Mouse (Mus musculus) brown adipose tissue, adult 24 weeks (tissue): ENCODE results near the gene Ppara. TPM values are rescaled to one million over a fixed set of nuclear protein-coding genes. Genes with fewer than 3 reads are reported as not detected.

Experiments
- H3K27ac ChIP-seq: fragments of 200-500 bp; replicated peaks from 2 replicates; pipeline ENCODE4 v1.5.1; 2012; ENCODE audit warnings: low read depth, mild to moderate bottlenecking, low read length
- H3K4me1 ChIP-seq: fragments of 200-500 bp; 2 replicates; pipeline ENCODE4 v1.6.1; 2012; ENCODE audit warnings: low read length, mixed read lengths; ENCODE audit not compliant: control insufficient read depth, insufficient read depth, insufficient read length
- H3K4me3 ChIP-seq: fragments of 200-500 bp; 2 replicates; pipeline ENCODE4 v1.5.1; 2012; ENCODE audit warnings: low read depth, mild to moderate bottlenecking, low read length, moderate library complexity; ENCODE audit not compliant: insufficient read depth
- polyA plus RNA-seq: library from polyadenylated mRNA; stranded (reverse); fragments of >200 nt; gene quantifications from 2 replicates; pipeline ENCODE4 v1.2.4, GENCODE M21; 2012; ENCODE audit not compliant: missing spikeins, insufficient read depth, insufficient read length

Ppara gene
- polyA plus RNA-seq, 1 experiment = 108 TPM

- peak overlapping the region; percentile 92 for H3K27ac ChIP-seq
- peaks cover 5% of the 10 kb centered on the region; the same call in 1 of the 2 replicates for H3K4me1 ChIP-seq
- no peak overlapping the region for H3K4me3 ChIP-seq
These were observed 2.7 kb upstream of the Ppara start for GRCm38 (mm10) chr15:85731885-85732603.

- H3K4me1 ChIP-seq = peaks cover 5% of the 10 kb centered on the region; the same call in 1 of the 2 replicates
- H3K27ac ChIP-seq = peak overlapping the region; percentile 54; the same call in 1 of the 2 replicates
- H3K4me3 ChIP-seq = no peak overlapping the region
These were observed 2.2 kb upstream of the Ppara start for GRCm38 (mm10) chr15:85732604-85732968.

- Histone ChIP-seq H3K4me1 (peaks cover 5% of the 10 kb centered on the region; the same call in 1 of the 2 replicates), H3K4me3 (no peak overlapping the region), H3K27ac (peak overlapping the region; percentile 97)
These were observed 1.1 kb upstream of the Ppara start for GRCm38 (mm10) chr15:85733686-85734085.

- Histone ChIP-seq H3K27ac (peak overlapping the region; percentile 97), H3K4me3 (peak overlapping the region; percentile 77; the same call in 1 of the 2 replicates)
These were observed 635 bp upstream of the Ppara start for GRCm38 (mm10) chr15:85734148-85734547.

GRCm38 (mm10) chr15:85735063-85735835, 466 bp downstream of the Ppara start:
- Histone ChIP-seq H3K4me1 (peaks cover 2% of the 10 kb centered on the region; the same call in 1 of the 2 replicates), H3K4me3 (peak overlapping the region; percentile 77), H3K27ac (peak overlapping the region; percentile 99)

More at GRCm38 (mm10) chr15:85734148-85734547, 635 bp upstream of the Ppara start:
- H3K4me1 ChIP-seq = peaks cover 4% of the 10 kb centered on the region; the same call in 1 of the 2 replicates

- H3K27ac ChIP-seq = peak overlapping the region; percentile 99
- peak overlapping the region; percentile 77 for H3K4me3 ChIP-seq
- H3K4me1 ChIP-seq = peaks cover 2% of the 10 kb centered on the region; the same call in 1 of the 2 replicates
These were observed 1.0 kb downstream of the Ppara start for GRCm38 (mm10) chr15:85735836-85736190.

GRCm38 (mm10) chr15:85736506-85736905, 1.7 kb downstream of the Ppara start:
- peak overlapping the region; percentile 77 for H3K4me3 ChIP-seq
- H3K4me1 ChIP-seq = peaks cover 2% of the 10 kb centered on the region; the same call in 1 of the 2 replicates
- peak overlapping the region; percentile 99 for H3K27ac ChIP-seq

- H3K4me3 ChIP-seq = peak overlapping the region; percentile 72
- peak overlapping the region; percentile 98 for H3K27ac ChIP-seq
- H3K4me1 ChIP-seq = peaks cover 2% of the 10 kb centered on the region; the same call in 1 of the 2 replicates
These were observed 3.6 kb downstream of the Ppara start for GRCm38 (mm10) chr15:85738416-85738815.

GRCm38 (mm10) chr15:85738939-85739338, 4.2 kb downstream of the Ppara start:
- Histone ChIP-seq H3K4me3 (peak overlapping the region; percentile 66), H3K4me1 (no peaks in the 10 kb centered on the region), H3K27ac (peak overlapping the region; percentile 97)

- Histone ChIP-seq H3K4me1 (no peaks in the 10 kb centered on the region), H3K27ac (peak overlapping the region; percentile 82), H3K4me3 (peak overlapping the region; percentile 41)
These were observed 7.8 kb downstream of the Ppara start for GRCm38 (mm10) chr15:85742608-85743007.

- peak overlapping the region; percentile 82 for H3K27ac ChIP-seq
- H3K4me3 ChIP-seq = peak overlapping the region; percentile 41
- no peaks in the 10 kb centered on the region for H3K4me1 ChIP-seq
These were observed 9.2 kb downstream of the Ppara start for GRCm38 (mm10) chr15:85743946-85744345.

GRCm38 (mm10) chr15:85746178-85746577, 11.4 kb downstream of the Ppara start:
- Histone ChIP-seq H3K4me1 (no peaks in the 10 kb centered on the region), H3K27ac (peak overlapping the region; percentile 82), H3K4me3 (peak overlapping the region; percentile 37)

- H3K4me1 ChIP-seq = no peaks in the 10 kb centered on the region
- peak overlapping the region; percentile 82 for H3K27ac ChIP-seq
These were observed 11.9 kb downstream of the Ppara start for GRCm38 (mm10) chr15:85746671-85747070.

GRCm38 (mm10) chr15:85747951-85748350, 13.2 kb downstream of the Ppara start:
- Histone ChIP-seq H3K4me3 (0 out of 2 replicates have a peak overlapping the region, but pooled peaks have one; percentile 37), H3K27ac (no peak overlapping the region; the same call in 1 of the 2 replicates), H3K4me1 (no peaks in the 10 kb centered on the region)

More at GRCm38 (mm10) chr15:85746671-85747070, 11.9 kb downstream of the Ppara start:
- H3K4me3 ChIP-seq = peak overlapping the region; percentile 37

GRCm38 (mm10) chr15:85748466-85748865, 13.7 kb downstream of the Ppara start:
- Histone ChIP-seq H3K27ac (peak overlapping the region; percentile 15), H3K4me3 (no peak overlapping the region), H3K4me1 (no peaks in the 10 kb centered on the region)
